Mouse (Mus musculus) ovary, postnatal 14 days (tissue): ENCODE data around the gene Rad50.

Experiments
- DNase-seq: peaks from one replicate; pipeline ENCODE4 v3.0.0; 2022; ENCODE audit warnings: low spot score

The Rad50 gene

GRCm38 (mm10) chr11:53706934-53707717 is at the start of gene Rad50:
Rad50 (minus strand) TSS chr11:53707319.
- DNase-seq, result peak; percentile 88

DNA sequence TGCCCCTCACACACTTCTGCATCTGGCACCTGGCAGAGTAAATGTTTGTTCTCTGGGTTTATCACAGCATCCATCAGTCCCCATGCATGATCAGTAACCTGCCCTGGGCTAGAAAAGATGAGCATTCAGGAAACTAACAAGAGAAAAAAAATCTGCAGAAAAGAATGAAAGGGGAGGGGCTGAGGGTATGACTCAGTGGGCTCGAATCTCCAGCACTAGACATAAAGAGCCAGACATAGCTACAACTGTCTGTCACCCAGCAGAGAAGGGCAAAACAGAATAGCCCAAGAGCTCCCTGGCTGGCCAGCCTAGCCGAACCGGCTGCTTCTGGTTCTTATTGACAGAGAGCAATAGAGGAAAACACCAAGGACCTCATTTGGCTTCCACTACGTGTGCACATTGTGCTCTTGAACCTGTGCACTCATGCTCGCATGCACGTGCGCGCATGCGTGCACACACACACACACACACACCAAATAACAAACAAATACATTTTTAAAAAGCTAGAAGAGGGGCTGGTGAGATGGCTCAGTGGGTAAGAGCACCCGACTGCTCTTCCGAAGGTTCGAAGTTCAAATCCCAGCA is 48.0 kb upstream of the Rad50 start:
- DNase-seq, result no peak

DNA sequence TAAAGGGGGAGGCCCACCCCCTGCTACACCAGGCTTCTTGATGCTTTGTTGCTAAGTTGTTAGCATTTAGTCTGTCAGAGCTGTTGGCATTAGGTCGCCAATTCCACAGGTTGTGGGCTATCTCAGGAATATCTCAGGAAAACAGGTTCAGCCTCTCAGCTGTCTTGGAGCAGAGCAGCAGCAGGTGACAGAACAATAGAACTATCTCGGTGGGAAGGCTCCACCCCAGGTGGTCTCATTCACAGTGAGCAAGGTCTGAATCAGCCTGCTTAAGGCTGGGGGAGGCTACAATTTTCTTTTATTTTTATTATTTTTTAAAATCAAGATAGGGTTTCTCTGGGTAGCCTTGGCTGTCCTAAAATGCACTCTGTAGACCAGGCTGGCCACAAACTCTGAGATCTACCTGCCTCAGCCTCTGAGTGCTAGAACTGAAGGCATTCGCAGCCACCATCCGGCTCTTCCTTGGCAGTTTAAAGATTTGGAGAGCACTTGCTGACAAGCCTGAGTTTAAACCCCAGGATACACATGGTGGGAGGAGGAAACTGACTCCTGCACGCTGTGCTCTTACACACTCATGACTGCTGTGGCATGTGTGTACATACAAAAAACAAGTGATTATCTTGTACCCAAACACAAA is 42.7 kb upstream of the Rad50 start:
- DNase-seq, result no peak

- no peak for DNase-seq
Measured at GRCm38 (mm10) chr11:53749306-53749705, 42.2 kb upstream of the Rad50 start.

- DNase-seq, result no peak
Measured at GRCm38 (mm10) chr11:53748614-53749013, 41.5 kb upstream of the Rad50 start.

DNA sequence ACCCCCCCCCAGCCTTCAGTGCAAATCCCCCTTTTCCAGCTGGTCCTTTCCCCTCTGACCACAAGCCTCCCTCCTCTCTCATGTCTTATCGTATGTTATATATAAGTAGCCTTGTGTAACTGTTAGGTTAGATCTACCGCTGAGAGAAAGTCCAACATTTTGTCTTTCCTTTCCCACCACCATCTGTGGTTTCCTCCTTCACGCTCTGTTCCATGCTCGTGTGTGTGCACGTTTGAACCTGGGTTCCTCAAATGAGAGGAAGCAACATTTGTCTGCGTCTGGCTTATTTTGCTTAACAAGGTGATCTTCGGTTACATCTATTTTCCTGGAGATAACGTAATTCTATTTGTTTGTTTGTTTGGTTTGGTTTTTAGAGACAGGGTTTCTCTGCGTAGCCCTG is 40.9 kb upstream of the Rad50 start:
- no peak for DNase-seq

DNA sequence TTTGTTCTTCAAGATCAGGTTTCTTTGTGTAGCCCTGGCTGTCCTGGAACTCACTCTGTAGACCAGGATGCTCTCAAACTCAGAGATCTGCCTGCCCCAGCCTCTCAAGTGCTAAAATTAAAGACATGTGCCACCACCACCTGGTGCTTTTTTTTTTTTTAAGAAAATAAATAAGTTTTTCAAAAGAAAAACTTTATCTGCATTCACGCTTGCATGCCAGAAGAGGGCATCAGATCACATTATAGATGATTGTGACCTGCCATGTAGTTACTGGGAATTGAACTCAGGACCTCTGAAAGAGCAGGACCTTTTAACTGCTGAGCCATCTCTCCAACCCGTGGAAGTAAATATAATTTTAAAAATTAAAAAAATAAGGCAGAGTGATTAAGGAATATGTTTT is 38.1 kb upstream of the Rad50 start:
- DNase-seq, result no peak

GRCm38 (mm10) chr11:53742353-53742752 is 35.2 kb upstream of the Rad50 start:
- DNase-seq, result no peak

- peak; percentile 45 for DNase-seq
Measured at GRCm38 (mm10) chr11:53737573-53737946, 30.4 kb upstream of the Rad50 start.

DNA sequence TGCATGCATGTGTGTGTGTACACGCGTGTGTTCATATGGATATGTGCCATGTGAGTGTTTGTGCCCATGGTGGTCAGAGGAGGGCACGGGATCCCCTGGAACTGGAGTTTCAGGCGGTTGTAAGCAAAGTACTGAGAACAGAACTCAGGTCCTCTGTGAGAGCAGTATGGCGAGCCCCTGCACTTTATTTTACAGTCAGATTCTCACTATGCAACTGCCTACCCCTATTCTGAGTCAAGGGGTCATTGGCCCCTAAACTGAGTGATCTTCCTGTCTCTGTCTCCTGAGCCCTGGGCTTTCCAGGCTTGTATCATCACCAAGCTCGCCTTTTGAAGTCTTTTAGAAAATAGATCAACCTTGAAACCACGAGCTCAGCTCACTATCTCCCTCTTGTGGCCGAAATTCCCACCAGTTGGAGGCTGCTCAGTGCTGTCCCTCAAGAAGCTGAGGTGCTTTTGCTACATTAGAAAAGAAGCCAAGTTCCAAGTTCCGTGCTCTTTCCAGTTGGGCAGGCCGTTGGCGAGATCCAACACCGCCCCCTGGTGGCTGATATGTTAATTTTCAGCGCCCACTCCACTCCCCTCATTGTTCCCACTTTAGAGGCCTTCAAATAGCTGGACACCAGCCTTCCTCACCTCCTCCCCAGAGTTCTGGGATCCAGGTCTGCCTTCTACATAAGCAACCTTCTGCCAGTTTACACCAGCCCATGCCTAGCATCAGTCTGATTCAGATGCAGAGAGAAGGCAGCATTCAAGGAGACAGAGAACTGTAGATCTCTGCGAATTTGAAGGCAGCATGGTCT is 29.9 kb upstream of the Rad50 start:
- DNase-seq, result peak; percentile 82

GRCm38 (mm10) chr11:53735682-53736245 is 28.6 kb upstream of the Rad50 start:
- peak; percentile 52 for DNase-seq

- DNase-seq, result no peak
Measured at GRCm38 (mm10) chr11:53734970-53735681, 28.0 kb upstream of the Rad50 start.

DNA sequence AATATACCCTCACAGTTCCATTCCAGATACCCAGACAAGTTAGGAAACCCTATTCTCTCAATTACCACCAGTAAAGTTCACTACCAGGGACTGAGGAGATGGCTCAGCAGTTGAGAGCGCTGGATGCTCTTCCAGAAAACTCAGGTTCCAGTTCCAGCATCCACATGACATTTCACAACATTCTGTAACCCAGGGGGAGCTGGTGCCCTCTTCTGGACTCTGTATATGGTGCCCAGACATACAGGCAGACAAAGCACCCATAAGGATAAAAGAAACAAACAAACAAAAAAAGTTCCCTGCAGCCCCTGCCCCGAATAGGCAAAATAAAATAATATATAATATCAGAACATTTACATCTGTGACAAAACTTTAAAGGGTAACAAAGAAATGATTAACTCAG is 27.3 kb upstream of the Rad50 start:
- no peak for DNase-seq

- no peak for DNase-seq
Measured at GRCm38 (mm10) chr11:53733824-53734223, 26.7 kb upstream of the Rad50 start.

- no peak for DNase-seq
Measured at GRCm38 (mm10) chr11:53732244-53732643, 25.1 kb upstream of the Rad50 start.

- no peak for DNase-seq
Measured at GRCm38 (mm10) chr11:53731457-53731856, 24.3 kb upstream of the Rad50 start.

DNA sequence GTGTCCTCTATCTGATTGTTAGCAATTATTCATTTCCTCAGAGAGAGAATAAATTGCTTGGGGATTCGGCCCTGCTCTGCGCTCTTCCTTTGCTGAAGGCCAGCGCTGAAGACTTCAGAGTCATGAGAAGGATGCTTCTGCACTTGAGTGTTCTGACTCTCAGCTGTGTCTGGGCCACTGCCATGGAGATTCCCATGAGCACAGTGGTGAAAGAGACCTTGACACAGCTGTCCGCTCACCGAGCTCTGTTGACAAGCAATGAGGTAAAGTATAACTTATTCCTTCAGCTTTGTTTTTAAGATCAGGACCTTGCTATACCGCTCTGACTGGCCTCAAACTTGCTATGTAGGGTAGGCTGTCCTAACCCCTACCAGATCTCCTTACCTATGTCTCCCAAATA is 13.6 kb upstream of the Rad50 start, which contains the start of gene Il5:
Gene Il5 (plus strand): TSS at position 80 of the 400 bp plus-strand sequence.
- DNase-seq, result no peak

- DNase-seq, result no peak
Measured at GRCm38 (mm10) chr11:53719701-53720100, 12.6 kb upstream of the Rad50 start.

GRCm38 (mm10) chr11:53707718-53708009 is 545 bp upstream of the Rad50 start:
- no peak for DNase-seq

GRCm38 (mm10) chr11:53706236-53706933 is 734 bp downstream of the Rad50 start:
- peak; percentile 7 for DNase-seq

- no peak for DNase-seq
Measured at GRCm38 (mm10) chr11:53699351-53699750, 7.8 kb downstream of the Rad50 start.
